Mouse (Mus musculus): ENCODE data around the gene Dnlz. TPM values are rescaled to one million over a fixed set of nuclear protein-coding genes. Genes with fewer than 3 reads are reported as not detected.
A peak's percentile ranks its signal among the peaks of the same experiment; 100 is the strongest.

Dnlz gene
- total RNA-seq, 2 experiments from 2014 or later = 18.2 to 19.5 TPM

- intact Hi-C loops (cut with DNase I) = no loop called here
- DNase-seq = no peak
Measured at GRCm38 (mm10) chr2:26359983-26360382, 8.1 kb upstream of the Dnlz start.

- DNase-seq = no peak
- intact Hi-C loops (cut with DNase I) = no loop called here
Measured at GRCm38 (mm10) chr2:26358667-26359320, 6.9 kb upstream of the Dnlz start.

- intact Hi-C loops (cut with DNase I) = no loop called here
- no peak for DNase-seq
Measured at GRCm38 (mm10) chr2:26357484-26357883, 5.6 kb upstream of the Dnlz start.

GRCm38 (mm10) chr2:26356678-26357077 lies 4.8 kb upstream of the Dnlz start:
- intact Hi-C loops (cut with DNase I) = no loop called here
- no peak for DNase-seq

GRCm38 (mm10) chr2:26356231-26356630 lies 4.3 kb upstream of the Dnlz start:
- intact Hi-C loops (cut with DNase I) = no loop called here
- DNase-seq = no peak

- intact Hi-C loops (cut with DNase I) = no loop called here
- no peak for DNase-seq
Measured at GRCm38 (mm10) chr2:26354401-26354800, 2.5 kb upstream of the Dnlz start.

- no peak for DNase-seq
- intact Hi-C loops (cut with DNase I) = no loop called here
Measured at GRCm38 (mm10) chr2:26353066-26353980, 1.4 kb upstream of the Dnlz start.

- intact Hi-C loops (cut with DNase I) = no loop called here
- DNase-seq = peak in 1 of 2 experiments; percentile 49
Measured at GRCm38 (mm10) chr2:26352291-26352910, 491 bp upstream of the Dnlz start.

GRCm38 (mm10) chr2:26348241-26348640 lies 3.7 kb downstream of the Dnlz start:
- no peak for DNase-seq
- intact Hi-C loops (cut with DNase I) = no loop called here

- no peak for DNase-seq
- intact Hi-C loops (cut with DNase I) = no loop called here
Measured at GRCm38 (mm10) chr2:26342609-26343490, 9.1 kb downstream of the Dnlz start.

- DNase-seq = peak in 1 of 2 experiments; percentile 38
- intact Hi-C loops (cut with DNase I) = no loop called here
Measured at GRCm38 (mm10) chr2:26342044-26342443, 9.9 kb downstream of the Dnlz start.

GRCm38 (mm10) chr2:26341510-26341981 lies 10.4 kb downstream of the Dnlz start:
- intact Hi-C loops (cut with DNase I) = no loop called here
- no peak for DNase-seq

GRCm38 (mm10) chr2:26339204-26339551 lies 12.7 kb downstream of the Dnlz start:
- intact Hi-C loops (cut with DNase I) = no loop called here
- no peak for DNase-seq

GRCm38 (mm10) chr2:26338302-26339203 lies 13.4 kb downstream of the Dnlz start:
- intact Hi-C loops (cut with DNase I) = no loop called here
- DNase-seq = no peak

GRCm38 (mm10) chr2:26330702-26331101 lies 21.2 kb downstream of the Dnlz start:
- no peak for DNase-seq
- intact Hi-C loops (cut with DNase I) = no loop called here

- intact Hi-C loops (cut with DNase I) = no loop called here
- DNase-seq = no peak
Measured at GRCm38 (mm10) chr2:26330056-26330468, 21.8 kb downstream of the Dnlz start.

GRCm38 (mm10) chr2:26329402-26329801 lies 22.5 kb downstream of the Dnlz start:
- intact Hi-C loops (cut with DNase I) = loop anchor here (5.0 kb wide), 1 partner anchor 233 kb away; no protein-coding TSS in a partner anchor

GRCm38 (mm10) chr2:26327852-26328251 lies 24.1 kb downstream of the Dnlz start:
- intact Hi-C loops (cut with DNase I) = loop anchor here (5.0 kb wide), 1 partner anchor 234 kb away; no protein-coding TSS in a partner anchor
- DNase-seq = no peak

More at GRCm38 (mm10) chr2:26329402-26329801, 22.5 kb downstream of the Dnlz start:
- no peak for DNase-seq
